Mouse (Mus musculus): ENCODE measurements around the gene Wnk4.

Gene Wnk4

DNA sequence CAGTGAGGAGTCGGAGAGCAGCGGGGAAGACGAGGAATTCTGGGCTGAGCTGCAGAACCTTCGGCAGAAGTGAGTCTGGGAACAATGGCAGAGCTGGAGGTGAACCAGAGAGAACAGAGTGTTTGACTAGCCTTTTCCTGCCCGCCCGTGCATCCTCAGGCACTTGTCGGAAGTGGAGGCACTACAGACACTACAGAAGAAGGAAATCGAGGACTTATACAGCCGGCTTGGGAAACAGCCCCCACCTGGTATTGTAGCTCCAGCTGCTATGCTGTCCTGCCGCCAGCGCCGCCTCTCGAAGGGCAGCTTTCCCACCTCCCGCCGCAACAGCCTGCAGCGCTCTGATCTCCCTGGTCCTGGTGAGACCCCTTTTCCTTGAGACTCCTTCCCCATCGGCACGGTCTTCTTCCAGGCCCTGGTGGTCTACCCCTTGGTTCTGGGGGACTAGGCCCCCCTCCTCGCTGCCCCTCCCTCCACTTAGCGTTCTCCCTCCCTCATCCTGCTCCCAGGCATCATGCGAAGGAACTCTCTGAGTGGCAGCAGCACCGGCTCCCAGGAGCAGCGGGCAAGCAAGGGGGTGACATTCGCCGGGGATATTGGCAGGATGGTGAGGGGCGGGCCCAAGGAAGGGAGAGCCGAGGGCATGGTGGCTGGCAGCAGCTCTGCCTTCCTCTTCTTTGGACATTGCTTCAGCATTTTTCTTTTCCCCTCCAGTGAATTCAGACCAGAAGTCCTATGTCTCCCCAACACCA is 16.1 kb downstream of the Wnk4 start:
- no peak for DNase-seq (ENCODE audit: low read depth, low spot score)

DNA sequence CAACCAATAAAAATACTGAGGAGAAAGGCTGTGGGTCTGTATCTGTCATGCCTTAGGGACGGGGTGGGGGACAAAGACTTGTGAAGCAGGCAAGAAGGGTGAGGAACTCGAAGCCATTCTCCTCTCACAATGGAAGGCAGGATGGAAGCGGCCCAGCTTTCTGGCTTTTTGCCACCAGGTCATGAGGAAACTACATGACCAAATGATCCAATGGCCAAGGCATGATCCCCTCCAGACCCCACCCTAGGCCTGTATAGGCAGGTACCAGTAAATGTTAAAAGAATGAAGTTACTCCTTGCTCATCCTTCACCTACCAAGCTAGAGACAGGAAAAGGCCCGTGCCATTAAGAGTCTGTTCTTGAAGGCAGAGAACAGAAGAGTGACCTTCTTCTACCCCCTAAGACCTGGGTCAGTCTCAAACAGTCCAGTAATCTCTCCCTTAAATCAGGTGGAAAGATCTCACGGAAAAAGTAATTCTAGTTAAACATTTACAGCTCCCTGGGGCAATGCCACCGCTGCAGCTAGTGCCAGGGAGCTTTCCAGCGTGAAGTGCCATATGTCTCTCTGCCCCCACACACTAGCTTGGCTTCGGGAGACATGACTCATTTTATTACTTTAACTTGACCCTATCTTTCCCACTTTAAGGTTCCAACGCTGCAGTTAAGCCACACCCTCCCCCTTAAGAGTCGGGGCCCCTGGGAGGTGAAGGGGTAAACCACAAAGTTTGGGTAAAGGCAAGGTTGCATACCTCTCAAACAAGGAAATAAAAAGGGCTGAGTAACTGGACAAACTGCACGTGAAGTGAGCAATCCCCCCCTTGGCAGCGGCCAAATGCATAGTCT is 17.2 kb downstream of the Wnk4 start:
- DNase-seq (ENCODE audit: low read depth, low spot score) = no peak

DNA sequence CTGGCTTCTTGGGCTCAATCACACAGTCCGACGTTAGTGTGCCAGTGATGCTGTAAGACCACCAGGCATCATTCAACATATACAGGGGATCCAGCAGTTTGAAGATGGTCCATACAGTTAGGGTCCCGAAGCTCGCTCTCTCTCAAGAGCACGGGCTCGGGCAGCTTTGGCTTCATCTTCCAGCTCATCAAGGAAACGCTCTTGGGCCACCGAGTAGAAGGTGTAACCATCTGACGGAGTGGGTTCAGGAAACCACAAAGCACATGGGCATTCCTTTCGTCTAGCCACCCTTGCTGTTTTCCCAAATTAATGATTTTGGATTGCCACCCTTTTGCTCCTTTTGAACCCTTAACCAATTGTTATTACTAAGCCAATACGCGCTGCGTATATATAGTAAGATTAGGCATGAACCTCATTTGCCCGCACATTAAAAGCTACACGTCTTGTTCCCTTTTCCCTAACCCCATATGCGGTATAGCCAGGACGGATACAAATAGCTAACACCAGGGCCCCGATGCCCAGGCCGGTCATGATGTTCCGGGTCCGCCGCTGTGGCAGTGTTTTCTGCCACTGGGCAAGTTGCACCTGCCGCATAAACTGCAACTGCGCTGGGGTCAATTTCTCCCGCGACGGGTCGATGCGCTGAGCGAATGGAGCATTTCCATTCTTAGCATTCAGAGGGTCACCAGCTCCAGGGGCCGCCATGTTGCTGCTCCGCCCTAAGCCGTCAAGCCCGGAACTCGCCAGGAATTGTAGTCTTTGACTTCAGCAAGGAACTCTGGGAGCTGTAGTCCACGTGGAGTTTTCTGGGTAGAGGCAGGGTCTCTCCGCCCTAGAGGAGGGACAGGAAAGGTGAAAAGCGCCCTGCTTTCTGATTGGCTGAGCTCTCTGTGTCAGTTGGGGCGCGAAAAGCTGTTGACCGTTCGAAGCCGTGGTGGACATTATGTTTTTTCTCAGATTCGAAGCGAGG is 18.1 kb downstream of the Wnk4 start, which contains the start of the genes Cntd1 and Coa3:
Cntd1 (plus strand) TSS at position 790 of the 970 bp plus-strand sequence.
Coa3 (minus strand) TSS at position 892 of the 970 bp plus-strand sequence.
- DNase-seq (ENCODE audit: low read depth, low spot score) = peak; percentile 93

DNA sequence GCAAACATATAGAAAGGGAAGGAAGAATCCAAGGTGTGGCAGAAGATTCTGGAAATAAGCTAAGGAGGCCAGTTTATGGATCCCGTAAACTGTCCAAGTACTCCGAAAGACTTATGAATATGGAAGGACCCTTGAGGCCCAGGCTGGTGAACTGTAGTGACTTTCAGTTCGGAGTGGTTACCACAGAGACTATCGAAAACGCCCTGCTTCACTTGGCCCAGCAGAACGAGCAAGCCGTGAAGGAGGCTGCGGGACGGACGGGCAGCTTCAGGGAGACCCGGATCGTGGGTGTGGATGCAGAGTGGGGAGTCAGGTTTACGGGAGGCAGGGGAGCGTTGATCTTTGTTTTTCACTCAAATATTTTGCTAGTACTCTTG is 18.8 kb downstream of the Wnk4 start:
- no peak for DNase-seq (ENCODE audit: low read depth, low spot score)

DNA sequence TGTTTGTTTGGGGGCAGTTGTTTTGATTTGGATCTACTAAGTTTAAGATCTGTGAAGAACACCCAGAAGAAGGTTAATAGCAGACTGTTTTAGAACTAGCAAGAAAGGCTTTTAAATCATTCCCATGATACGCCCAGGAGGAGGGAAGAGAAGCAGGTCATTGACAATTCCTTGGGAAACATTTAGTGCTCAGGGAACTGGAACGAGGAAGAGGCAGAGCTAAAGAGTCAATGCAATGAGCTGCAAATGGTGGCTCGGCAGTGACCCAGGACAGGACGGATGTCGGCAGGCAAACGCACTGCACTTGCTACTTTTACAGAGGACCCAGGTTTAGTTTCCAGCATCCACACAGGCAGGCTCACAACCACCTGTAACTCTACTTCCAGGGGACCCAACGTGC is 20.5 kb downstream of the Wnk4 start:
- no peak for DNase-seq (ENCODE audit: low read depth, low spot score)

DNA sequence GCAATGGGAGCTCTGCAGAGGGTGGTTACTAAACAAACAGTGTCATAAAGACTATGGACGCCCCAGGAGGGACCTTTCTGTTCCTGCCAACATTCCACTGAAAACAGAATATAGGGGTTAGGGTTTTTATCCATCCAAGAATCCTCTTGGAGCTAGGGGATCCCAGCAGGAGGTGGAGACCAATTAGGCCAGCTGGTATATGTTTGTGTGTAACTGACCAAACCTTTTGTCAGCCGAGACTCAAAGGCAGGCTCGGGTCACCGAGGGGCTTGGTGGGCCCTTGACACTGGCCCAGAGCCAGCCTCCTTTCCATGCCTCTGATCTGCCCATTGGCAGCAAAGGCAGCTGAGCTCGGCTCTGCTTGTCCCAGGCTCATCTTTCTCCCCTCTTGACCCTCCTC is 22.5 kb downstream of the Wnk4 start:
- no peak for DNase-seq (ENCODE audit: low read depth, low spot score)

DNA sequence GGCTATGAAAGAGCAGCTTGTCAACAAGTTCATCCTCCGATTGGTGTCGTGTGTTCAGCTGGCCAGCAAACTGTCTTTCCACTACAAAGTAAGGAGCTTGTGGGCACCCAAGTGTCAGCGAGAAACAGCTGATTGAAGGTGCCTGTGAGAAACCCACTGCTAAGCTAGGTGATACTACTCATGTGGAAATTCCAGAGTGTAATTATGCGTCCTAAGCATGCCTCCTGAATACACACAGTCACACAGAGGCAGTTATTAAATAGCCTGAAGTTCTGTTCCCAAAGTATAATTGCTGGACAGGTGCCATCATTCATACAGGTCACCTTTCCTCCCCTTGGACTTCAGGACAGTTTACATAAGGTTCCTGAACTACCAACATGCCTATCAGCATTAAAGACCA is 23.4 kb downstream of the Wnk4 start:
- no peak for DNase-seq (ENCODE audit: low read depth, low spot score)

DNA sequence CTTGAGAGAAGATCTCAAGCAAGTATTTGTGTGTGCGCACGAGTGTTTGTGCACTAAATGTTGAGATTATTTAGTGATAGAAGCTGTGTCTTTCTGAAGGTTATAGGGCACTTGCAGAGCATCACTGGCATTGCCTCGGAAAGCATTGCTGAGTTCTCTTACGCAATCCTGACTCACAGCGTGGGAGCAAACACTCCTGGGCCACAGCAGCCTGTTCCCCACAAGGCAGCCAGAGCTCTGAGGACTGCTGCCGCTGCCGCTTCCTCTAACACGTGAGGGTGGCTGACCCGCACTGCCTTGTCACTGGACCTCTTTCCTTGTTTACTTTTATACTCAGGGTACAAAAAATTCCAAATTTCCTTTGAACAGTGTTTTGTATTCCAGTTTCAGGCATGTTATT is 26.9 kb downstream of the Wnk4 start:
- DNase-seq (ENCODE audit: low read depth, low spot score) = no peak

DNA sequence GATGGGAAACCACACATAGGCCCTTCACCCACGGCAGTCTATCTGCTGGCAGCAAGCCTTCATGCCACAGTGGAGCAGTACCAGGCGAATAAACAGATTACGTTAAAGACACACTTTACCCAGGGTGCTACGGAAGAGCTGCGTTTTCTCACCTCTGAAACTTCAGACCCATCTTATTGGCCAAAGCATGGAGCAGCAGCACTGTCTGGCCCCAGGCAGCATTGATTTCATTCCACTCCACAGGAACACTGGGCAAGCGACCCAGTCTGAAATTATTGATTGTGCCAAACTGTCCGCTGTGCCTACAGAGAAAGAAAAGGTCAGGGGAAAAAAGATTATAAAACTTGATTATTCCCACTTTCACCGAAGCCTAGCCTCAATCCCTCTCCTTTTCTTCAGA is 30.9 kb downstream of the Wnk4 start:
- DNase-seq (ENCODE audit: low read depth, low spot score) = no peak

DNA sequence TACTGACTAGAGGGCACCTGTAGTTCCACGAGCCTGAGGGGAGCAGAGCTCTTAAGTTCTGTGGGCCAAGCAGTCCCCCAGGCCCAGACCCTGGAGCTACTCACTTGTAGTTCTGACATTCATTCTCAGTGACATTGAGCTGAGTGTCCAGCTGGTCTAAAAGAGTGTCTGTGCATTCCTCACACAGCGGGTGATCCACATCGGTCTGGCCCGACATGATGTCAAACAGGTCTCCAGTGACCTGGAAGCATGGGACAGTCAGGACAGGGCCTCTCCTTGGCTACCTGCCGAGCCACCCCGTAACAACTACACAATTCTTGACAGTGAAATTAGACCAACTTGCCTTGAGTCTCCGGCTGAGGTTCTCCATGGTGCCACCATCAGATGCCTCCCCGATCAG is 34.8 kb downstream of the Wnk4 start:
- no peak for DNase-seq (ENCODE audit: low read depth, low spot score)

DNA sequence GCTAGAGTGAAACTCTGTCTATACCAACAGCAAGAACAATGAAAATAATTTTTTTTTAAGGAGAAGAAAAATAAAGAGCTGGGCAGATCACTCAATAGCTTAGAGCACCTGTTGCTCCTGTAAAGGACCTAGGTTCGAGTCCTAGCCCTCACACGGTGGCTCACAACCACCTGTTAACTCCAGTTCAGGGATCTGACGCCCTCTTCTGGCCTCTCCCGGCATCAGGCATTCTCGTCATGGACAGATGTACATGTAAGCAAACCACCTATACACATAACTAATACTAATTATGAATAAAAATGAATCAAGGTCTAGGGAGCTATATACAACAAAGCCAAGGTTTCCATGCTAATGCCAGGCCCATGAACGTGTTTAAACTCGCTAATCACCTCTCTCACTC is 40.5 kb downstream of the Wnk4 start:
- DNase-seq (ENCODE audit: low read depth, low spot score) = no peak

DNA sequence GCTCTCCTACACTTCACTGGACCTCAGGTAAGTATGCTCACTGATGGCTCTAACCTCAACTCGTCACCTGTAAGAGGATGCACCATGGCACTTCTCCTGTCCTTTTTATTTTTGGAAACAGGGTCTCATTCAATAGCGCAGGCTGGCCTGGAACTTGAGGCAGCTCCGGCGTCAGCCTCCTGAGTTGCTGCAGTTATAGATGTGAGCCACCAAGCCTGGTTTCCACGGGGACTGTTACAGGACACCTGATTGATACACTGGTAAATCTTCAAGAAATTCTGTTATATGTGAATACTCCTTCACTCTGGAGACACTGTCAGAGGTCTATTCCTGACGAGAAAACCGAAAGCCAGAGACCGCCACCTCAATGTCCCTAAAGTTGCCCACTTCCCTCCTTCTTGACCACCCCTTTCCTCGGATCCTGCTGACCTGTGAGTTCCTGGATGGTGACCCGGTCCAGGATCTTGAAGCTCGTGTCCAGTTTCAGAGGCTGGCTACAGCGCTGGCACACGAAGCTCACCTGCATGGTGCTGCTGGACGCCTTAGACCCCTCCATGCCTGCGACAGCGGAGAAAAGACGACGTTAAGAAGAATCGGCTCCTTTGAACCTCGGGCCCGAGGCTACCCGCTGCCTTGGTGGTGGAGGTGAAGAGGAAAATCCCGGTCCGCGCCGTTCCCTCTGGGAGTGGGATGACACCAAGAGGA is 41.1 kb downstream of the Wnk4 start:
- no peak for DNase-seq (ENCODE audit: low read depth, low spot score)

DNA sequence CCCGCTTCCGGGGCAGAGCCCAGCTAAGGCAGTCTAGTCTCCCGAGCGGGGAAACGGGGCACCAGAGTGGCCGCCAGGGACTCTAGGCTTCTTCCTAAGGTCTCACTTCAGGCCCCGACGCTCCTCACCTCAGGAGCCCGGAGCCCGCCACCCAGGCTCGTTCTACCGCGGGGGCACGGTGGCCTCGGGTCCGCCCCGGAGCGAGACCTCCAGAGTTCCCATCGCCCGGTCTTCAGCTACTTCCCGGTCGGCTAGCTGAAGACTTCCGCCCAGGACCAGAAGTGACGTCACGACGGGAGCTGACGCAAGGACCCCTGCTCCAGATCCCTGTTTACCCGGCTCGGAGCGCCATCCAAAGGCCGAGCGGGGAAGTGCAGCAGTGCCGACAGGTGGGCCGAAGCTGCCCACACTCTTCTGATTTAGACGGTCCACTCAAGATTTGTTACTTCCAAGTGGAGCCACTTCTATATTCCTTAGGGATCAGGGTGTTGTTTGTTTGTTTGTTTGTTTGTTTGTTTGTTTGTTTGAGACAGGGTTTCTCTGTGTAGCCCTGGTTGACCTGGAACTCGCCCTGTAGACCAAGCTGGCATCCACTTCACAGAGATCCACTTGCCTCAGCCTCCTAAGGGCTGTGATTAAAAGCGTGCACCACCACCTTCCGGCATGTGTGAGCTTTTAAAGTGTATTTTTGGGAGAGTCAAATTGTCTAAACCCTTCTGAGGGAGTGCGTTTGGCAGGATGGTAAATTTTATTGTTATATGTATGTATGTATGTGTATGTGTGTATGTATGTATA is 41.8 kb downstream of the Wnk4 start, which contains the start of gene Becn1:
Becn1 (minus strand) TSS at position 283 of the 795 bp plus-strand sequence.
- DNase-seq (ENCODE audit: low read depth, low spot score) = peak; percentile 96

DNA sequence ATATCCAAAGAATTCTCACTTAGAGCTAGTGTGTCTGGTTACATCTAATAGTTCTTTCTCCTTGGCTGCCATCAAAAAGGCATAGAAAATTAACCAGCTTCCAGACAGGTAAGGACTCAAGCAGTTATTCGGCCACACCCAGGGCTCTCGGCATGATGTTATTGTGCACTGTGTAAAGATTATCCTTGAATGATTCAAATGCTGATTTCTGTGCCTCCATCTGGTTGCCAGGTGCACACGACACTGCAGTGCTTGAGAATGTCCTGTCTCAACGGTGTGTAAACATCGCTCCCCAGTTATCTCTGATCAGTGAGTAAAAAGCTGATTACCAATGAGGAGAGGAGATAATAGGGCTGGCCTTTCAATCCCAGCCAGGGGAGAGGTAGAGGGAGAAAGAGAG is 47.4 kb downstream of the Wnk4 start:
- DNase-seq (ENCODE audit: low read depth, low spot score) = no peak

DNA sequence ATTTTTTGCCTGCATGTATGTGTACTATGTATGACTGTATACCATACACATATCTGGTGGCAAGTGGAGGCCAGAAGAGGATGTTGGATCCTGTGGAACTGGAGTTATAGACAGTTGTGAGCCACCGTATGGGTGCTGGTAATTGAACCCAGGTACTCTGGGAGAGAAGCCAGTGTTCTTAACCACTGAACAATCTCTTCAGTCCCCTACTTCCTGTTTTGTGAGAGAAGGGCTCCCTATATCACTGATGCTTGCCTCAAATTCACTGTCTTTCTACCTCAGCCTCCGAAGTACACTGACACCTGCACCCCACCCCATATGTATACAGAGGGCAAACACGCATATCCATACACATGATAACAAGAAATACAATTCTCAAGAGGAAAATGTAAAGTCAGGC is 50.7 kb downstream of the Wnk4 start:
- no peak for DNase-seq (ENCODE audit: low read depth, low spot score)

DNA sequence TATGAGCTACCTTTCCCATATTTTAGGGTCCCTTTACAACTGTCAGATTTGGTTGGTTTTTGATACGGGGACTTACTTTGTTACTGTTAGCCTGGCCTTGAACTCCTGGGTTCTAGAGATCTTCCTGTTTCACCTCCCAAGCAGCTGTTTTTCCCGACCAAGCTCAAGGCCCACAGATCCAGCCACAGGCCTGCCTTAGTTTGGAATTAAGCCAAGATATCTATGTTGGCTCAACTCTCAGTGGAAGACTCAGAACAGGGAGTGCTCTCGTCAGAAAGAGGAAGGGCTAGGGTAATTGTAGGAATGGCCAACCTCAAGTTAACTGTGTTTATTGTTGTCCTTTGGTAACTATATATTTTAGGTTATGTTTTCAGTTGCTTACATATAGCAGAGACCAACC is 51.8 kb downstream of the Wnk4 start:
- no peak for DNase-seq (ENCODE audit: low read depth, low spot score)

DNA sequence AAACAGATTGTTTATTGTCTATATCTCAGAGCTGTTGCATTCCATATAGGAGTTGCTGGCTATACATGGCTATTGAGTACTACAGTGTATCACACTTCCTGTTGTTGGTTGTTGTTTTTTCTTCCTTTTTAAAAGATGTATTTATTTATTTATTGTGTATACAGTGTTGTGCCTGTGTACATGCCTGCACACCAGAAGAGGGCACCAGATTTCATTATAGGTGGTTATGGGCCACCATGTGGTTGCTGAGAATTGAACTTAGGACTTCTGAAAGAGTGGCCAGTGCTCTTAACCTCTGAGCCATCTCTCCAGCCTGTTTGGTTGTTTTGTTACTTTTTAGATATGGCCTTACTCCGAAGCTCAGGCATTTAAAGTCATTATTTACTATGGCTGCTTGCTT is 54.2 kb downstream of the Wnk4 start:
- no peak for DNase-seq (ENCODE audit: low read depth, low spot score)

DNA sequence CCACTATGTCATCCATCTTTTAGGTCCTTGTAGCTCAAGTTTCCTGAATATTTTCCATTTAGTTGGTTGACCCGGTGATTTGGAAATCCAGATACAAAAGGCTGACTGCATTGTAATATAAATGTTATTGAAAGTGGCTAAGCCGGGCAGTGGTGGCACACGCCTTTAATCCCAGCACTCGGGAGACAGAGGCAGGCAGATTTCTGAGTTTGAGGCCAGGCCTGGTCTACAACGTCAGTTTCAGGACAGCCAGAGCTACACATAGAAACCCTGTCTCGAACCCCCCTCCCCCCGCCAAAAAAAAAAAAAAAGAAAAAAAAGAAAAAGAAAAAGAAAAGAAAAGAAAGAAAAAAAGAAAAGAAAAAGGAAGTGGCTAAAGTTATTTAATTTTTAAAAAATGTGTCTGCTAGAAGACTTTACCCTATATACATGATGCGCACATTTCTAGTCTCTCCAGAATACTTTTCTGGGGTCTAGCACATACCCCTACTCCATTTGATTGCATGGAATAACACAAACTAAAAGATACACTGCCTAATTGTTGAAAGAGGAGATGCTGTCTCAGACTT is 54.8 kb downstream of the Wnk4 start:
- no peak for DNase-seq (ENCODE audit: low read depth, low spot score)

DNA sequence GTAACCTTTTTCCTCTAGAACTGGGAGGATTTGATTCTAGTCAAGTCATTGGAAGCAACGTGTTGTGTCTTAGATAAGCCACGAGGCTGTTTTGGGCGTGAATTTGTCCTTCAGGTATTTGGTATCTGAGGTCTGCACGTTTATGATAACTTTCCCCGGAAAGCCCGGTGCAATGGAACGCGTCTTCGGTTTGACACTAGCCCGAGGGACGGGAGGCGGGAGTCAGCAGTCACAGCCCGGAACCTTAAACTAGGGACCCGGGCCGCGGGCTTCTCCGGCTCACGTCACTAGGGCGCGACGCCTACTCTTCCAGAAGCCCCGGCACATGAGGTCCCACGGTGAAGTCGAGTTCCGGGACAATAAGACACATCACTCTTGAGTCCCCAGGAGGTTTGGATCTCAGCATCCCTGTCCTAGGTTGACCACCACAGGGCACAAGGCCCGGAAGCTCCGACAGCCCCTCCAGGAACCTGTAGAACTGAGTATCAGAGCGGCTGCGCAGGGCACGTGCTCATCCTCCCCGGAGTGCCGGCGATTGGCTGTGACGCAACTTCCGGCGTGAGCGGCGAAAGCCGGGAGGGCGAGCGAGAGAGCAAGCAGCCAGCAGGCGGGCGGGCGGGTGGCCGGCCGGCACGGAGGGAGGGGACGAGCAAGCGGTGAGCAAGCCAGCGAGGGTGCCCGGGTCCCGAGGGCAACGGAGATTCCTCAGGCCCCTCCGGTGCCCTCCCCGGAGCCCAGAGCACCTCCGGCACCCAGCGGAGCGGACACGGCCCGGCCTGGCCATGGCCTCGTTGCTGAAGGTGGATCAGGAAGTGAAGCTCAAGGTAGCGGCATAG is 55.5 kb downstream of the Wnk4 start, which contains the start of gene Psme3:
Psme3 (plus strand) TSS at position 549 of the 836 bp plus-strand sequence.
- DNase-seq (ENCODE audit: low read depth, low spot score) = peak; percentile 90

All from forelimb bud, embryonic 11.5 days (tissue).